Mouse (Mus musculus) neural tube, embryonic 14.5 days (tissue): Measurements from ENCODE around the gene Nrxn3. TPM values are rescaled to one million over a fixed set of nuclear protein-coding genes. Genes with fewer than 3 reads are reported as not detected.
A peak's percentile ranks its signal among the peaks of the same experiment; 100 is the strongest.

ENCODE experiments used
- ATAC-seq: fragments of 200-750 bp; cut with Nextera tagmentation; 2 replicates; pipeline ENCODE4 v1.8.0; 2017; ENCODE audit warnings: low read depth, mild to moderate bottlenecking, moderate TSS enrichment, moderate library complexity
- H3K27ac ChIP-seq: fragments of 300-500 bp; sonication (generic); 2 replicates; pipeline ENCODE4 v1.5.1; 2014; ENCODE audit warnings: low read depth, mild to moderate bottlenecking, control low read depth, low read length, moderate library complexity, mixed read lengths
- H3K27me3 ChIP-seq: fragments of 300-500 bp; sonication (generic); 2 replicates; pipeline ENCODE4 v1.6.1; 2014; ENCODE audit warnings: low read length; ENCODE audit not compliant: control insufficient read depth, insufficient read depth
- H3K36me3 ChIP-seq: fragments of 300-500 bp; sonication (generic); 2 replicates; pipeline ENCODE4 v1.6.1; 2014; ENCODE audit warnings: low read length, mixed read lengths; ENCODE audit not compliant: control insufficient read depth, insufficient read depth
- H3K4me1 ChIP-seq: fragments of 300-500 bp; sonication (generic); 2 replicates; pipeline ENCODE4 v1.6.1; 2014; ENCODE audit warnings: low read length; ENCODE audit not compliant: control insufficient read depth, insufficient read depth
- H3K4me2 ChIP-seq: fragments of 300-500 bp; sonication (generic); 2 replicates; pipeline ENCODE4 v1.6.1; 2014; ENCODE audit warnings: mild to moderate bottlenecking, low read depth, low read length, control low read depth
- H3K4me3 ChIP-seq: fragments of 300-500 bp; sonication (generic); 2 replicates; pipeline ENCODE4 v1.5.1; 2014; ENCODE audit warnings: low read depth, low read length, control low read depth, mixed read lengths
- H3K9ac ChIP-seq: fragments of 300-500 bp; sonication (generic); replicated peaks from 2 replicates; pipeline ENCODE4 v1.6.1; 2014; ENCODE audit warnings: low read depth, mild to moderate bottlenecking, control low read depth, low read length, mixed read lengths
- H3K9me3 ChIP-seq: fragments of 300-500 bp; sonication (generic); 2 replicates; pipeline ENCODE4 v1.6.1; 2016; ENCODE audit warnings: low read length; ENCODE audit not compliant: control insufficient read depth
- WGBS: fragments of 180-500 bp; shearing (Covaris S2); extraction: QIAGEN DNeasy Blood & Tissue Kit; methylation state at CpG from one replicate; pipeline ENCODE4 v1.1.7; 2014; 5-methylcytosine and 5-hydroxymethylcytosine counted together
- polyA plus RNA-seq: library from polyadenylated mRNA; unstranded; fragments of >200 nt; fragmentation: Nextera tagmentation; extraction: Ambion mirVana; gene quantifications from 2 replicates; pipeline ENCODE4 v1.2.1, GENCODE M21; 2014

The Nrxn3 gene
- polyA plus RNA-seq, 1 experiment from 2014 or later: 159 TPM

DNA sequence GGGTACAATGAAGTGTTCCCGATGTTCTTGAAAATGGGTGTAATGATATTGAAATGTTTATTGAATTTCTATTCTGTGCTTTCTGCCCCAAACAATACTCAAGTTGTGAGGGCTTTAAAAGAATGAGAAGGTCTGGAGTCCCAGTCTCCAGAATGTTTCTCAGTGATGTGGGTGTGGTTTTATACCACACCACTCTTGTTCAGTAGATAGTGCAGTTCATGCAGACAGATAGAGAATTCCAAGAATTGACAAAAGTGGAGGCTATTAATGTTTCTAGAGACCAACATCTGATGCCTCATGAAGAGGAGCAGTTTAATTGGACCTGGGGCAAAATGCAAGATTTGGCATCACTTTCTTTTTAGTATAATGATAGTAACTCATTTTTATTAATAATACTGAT is 302.5 kb downstream of the Nrxn3 start:
- WGBS: 100% methylated on average over 1 of the region's 1 CpGs
- Histone ChIP-seq H3K4me2 (no peak overlapping the region), H3K36me3 (no peaks in the 10 kb centered on the region), H3K4me1 (no peaks in the 10 kb centered on the region), H3K27ac (no peak overlapping the region), H3K9me3 (no peaks in the 10 kb centered on the region), H3K4me3 (no peak overlapping the region), H3K27me3 (no peaks in the 10 kb centered on the region), H3K9ac (no peak overlapping the region)
- no peak for ATAC-seq

DNA sequence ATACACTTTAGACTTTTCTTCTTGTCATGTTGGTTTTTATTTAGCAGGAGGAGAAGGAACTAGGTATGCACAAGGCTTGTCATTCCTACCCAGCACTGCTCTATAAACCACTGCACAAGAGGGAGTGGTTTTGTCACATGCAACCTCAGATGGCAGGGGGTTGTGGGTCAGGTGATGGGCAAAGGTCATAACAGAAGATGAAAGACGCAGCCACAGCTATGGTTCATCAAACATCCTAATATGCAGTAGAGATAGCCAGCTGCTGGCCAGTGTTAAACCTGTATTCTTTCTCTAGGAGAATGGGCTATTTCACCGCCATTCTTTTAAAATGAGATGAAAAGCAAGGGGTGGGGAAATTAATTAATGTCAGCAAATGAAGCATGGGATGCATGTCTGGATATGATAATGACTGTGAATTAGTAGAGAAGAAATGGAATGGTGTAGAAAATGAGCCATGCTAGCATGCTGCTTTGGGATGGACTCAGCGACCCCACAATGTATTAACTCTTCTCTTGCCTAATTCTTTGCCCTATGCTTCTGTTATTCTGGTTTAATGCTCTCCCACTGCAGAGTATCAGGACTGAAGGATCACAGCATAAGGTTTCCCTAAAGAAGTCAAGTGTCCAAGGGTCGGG is 313.4 kb downstream of the Nrxn3 start:
- 0 out of 2 replicates have a peak overlapping the region, but pooled peaks have one; percentile 22 for H3K27ac ChIP-seq
- H3K4me3 ChIP-seq: no peak overlapping the region
- ATAC-seq: peak; percentile 56; the same call in 1 of the 2 replicates
- no peaks in the 10 kb centered on the region for H3K27me3 ChIP-seq
- H3K9ac ChIP-seq: no peak overlapping the region
- no peaks in the 10 kb centered on the region for H3K36me3 ChIP-seq
- H3K4me1 ChIP-seq: peaks cover 5% of the 10 kb centered on the region; the same call in 1 of the 2 replicates
- WGBS: 51% methylated on average over 4 of the region's 4 CpGs
- H3K9me3 ChIP-seq: no peaks in the 10 kb centered on the region
- H3K4me2 ChIP-seq: no peak overlapping the region

DNA sequence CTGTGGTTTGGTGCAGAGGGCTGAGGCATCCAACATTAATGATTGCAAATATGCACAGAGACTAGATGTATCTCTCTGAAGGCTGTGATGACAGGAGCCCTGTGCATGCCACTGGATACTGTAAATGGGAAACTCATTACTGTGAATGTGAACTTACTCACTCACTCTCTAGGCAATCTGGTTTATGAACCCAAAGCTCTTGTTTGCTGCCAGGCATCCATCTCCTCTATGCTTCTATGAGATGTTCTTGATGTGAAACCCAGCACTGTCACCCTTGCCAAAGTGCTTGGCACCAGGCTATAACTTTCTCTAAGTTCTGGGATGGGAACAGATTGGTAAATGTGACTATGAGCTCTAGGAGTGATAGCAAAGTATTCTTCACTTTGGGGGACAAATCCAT is 317.5 kb downstream of the Nrxn3 start:
- Histone ChIP-seq H3K9me3 (no peaks in the 10 kb centered on the region), H3K36me3 (no peaks in the 10 kb centered on the region), H3K4me3 (no peak overlapping the region), H3K4me1 (peaks cover 5% of the 10 kb centered on the region; the same call in 1 of the 2 replicates), H3K27me3 (no peaks in the 10 kb centered on the region), H3K27ac (no peak overlapping the region), H3K9ac (no peak overlapping the region), H3K4me2 (no peak overlapping the region)
- ATAC-seq: no peak

DNA sequence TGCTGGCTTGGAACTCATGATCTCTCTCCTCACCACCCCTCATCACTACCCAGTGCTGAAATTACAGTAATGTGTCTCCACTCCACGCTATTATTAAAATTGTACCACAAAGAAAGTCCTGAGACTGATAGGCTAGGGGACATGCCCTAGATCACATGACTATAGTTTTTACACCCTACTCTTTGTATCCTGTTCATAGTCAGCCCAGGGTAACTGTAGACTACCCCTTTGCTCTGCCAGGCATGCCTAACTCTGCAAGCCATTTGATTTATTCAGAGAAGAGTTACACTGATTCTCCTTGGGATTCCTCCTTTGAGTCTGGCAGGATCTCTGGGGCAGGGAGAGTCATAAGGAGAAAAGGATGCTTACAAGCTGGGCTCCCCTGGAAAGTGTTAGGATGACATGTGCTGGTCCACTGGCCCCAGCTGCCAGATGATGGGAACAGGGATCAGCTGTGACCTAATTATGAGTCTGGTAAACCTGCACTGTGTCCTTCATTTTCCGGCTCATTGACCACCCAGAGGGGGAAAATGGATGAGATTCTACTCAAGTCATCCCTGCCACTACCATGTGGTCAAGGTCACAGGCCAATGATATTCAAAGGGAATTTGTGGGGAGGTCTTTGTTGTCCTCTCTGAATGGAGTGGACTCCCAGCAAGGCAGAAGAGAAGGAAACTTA is 318.9 kb downstream of the Nrxn3 start:
- no peaks in the 10 kb centered on the region for H3K9me3 ChIP-seq
- ATAC-seq: peak; percentile 83; the same call in 1 of the 2 replicates

DNA sequence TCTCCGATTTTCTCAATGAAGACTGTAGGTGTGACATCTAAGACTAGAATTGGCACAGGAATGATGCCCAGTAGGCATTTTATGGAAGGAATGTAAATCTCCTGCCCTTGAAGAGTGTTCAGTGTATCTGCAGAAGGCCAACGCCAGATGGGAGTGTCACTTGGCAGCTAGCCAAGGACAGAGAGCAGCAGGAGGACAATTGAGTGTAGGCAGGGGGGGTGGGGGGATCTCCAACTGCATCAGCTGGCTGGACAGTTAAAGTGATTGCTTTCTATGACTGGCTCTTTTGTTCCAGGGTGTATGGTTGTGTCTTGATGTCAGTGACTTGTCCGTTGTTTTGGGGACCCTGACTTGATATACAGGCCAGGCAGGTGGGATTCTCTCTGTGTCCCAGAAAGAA is 326.6 kb downstream of the Nrxn3 start:
- Histone ChIP-seq H3K4me2 (no peak overlapping the region), H3K27me3 (no peaks in the 10 kb centered on the region), H3K4me1 (no peaks in the 10 kb centered on the region), H3K9ac (no peak overlapping the region), H3K27ac (peak overlapping the region; percentile 39; the same call in 1 of the 2 replicates), H3K9me3 (no peaks in the 10 kb centered on the region), H3K4me3 (no peak overlapping the region), H3K36me3 (no peaks in the 10 kb centered on the region)
- peak; percentile 92 for ATAC-seq
- 4% methylated on average over 3 of the region's 3 CpGs for WGBS

More for the DNA sequence above, 318.9 kb downstream of the Nrxn3 start:
- Histone ChIP-seq H3K36me3 (no peaks in the 10 kb centered on the region), H3K4me1 (no peaks in the 10 kb centered on the region), H3K9ac (no peak overlapping the region), H3K4me2 (no peak overlapping the region), H3K4me3 (no peak overlapping the region), H3K27ac (no peak overlapping the region), H3K27me3 (no peaks in the 10 kb centered on the region)
- 41% methylated on average over 2 of the region's 2 CpGs for WGBS

DNA sequence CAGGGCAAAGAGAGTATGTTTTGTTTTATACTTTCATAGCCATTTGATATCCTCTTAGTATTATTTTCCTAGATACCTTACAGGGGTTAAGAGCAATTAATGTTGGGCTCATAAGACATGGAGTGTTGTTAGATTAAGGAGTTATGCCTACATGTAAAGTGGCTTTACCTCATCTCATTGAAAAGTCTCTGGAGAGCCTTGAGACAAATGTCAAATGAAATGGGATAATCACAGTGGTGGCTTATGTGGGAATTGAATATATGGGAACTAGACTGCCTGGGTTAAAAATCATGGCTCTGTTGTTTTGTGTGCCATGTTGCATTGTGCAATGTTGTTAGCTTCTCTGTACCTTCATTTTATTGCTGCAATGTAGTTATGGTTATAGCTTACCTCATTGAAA is 327.0 kb downstream of the Nrxn3 start:
- Histone ChIP-seq H3K27ac (peak overlapping the region; percentile 39; the same call in 1 of the 2 replicates), H3K4me3 (no peak overlapping the region), H3K9me3 (no peaks in the 10 kb centered on the region), H3K27me3 (no peaks in the 10 kb centered on the region), H3K4me1 (no peaks in the 10 kb centered on the region), H3K4me2 (no peak overlapping the region), H3K9ac (no peak overlapping the region), H3K36me3 (no peaks in the 10 kb centered on the region)
- peak; percentile 51 for ATAC-seq

DNA sequence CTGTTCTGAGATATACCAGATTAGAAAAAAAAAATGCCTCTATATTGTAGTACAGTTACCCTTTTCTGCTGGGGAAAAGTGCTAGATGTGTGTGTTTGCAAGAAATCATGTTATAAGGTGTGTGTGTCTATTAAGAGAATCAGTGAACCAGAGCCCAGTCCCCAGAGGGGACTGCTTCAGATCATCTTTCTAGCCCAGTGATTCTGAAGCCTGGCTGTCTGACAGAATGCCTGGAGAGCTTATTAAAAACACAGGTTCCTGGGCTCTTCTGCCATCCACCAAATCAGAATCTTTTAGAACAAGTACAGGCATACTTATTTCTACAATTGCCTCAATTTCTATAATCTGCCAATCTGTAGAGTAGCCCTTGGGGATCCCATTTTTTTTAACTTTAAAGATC is 349.8 kb downstream of the Nrxn3 start:
- H3K27ac ChIP-seq: no peak overlapping the region
- H3K27me3 ChIP-seq: no peaks in the 10 kb centered on the region
- no peak overlapping the region for H3K9ac ChIP-seq
- no peaks in the 10 kb centered on the region for H3K36me3 ChIP-seq
- H3K4me3 ChIP-seq: no peak overlapping the region
- H3K4me1 ChIP-seq: no peaks in the 10 kb centered on the region
- H3K9me3 ChIP-seq: no peaks in the 10 kb centered on the region
- H3K4me2 ChIP-seq: no peak overlapping the region
- no peak for ATAC-seq

DNA sequence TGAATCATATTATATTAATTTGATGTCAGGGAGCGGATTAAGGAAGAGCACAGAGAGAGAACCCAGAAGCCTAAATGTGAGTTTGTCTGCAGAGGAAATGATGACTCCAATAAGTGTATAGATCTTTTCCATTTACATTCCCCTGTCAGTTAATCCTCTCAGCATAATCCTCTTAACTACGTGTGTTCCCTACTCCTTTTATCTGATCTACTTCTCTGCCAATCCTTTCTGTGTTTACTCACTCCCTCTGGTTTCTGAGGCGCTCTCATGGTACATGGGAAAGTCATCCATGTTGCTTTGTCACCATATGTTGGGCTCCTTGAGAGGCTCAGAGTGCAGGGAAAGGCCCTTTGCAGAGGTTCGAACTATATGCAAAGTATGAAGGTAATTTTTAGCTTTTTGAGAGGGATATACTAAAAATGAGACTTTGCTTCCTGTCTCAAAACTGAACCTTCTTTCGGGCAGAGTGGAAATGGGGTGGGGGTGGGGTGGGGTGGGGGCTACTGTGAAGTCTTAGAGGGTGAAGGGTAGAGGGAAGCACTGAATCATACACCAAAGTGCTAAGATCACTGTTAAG is 350.6 kb downstream of the Nrxn3 start:
- H3K36me3 ChIP-seq: no peaks in the 10 kb centered on the region

More for the DNA sequence above, 350.6 kb downstream of the Nrxn3 start:
- H3K4me2 ChIP-seq: no peak overlapping the region
- no peak overlapping the region for H3K4me3 ChIP-seq
- no peak overlapping the region for H3K27ac ChIP-seq
- H3K9me3 ChIP-seq: no peaks in the 10 kb centered on the region
- H3K4me1 ChIP-seq: no peaks in the 10 kb centered on the region
- H3K9ac ChIP-seq: no peak overlapping the region
- no peaks in the 10 kb centered on the region for H3K27me3 ChIP-seq
- ATAC-seq: no peak
- WGBS: 89% methylated on average over 5 of the region's 5 CpGs
